Mouse (Mus musculus) cortical plate, adult 2 months (tissue): ENCODE results near the gene Myh9.

Experiments
- CTCF ChIP-seq: fragments of 200-500 bp; IDR thresholded peaks from 2 replicates; pipeline ENCODE4 v1.5.1; 2011; ENCODE audit warnings: mild to moderate bottlenecking, control low read depth, low read length; ENCODE audit not compliant: insufficient read depth; ENCODE audit errors: extremely low read depth
- POLR2A ChIP-seq: fragments of 200-500 bp; IDR thresholded peaks from 2 replicates; pipeline ENCODE4 v1.6.1; 2011; ENCODE audit warnings: mild to moderate bottlenecking, low read length, control low read depth; ENCODE audit not compliant: insufficient read depth; ENCODE audit errors: extremely low read depth

DNA sequence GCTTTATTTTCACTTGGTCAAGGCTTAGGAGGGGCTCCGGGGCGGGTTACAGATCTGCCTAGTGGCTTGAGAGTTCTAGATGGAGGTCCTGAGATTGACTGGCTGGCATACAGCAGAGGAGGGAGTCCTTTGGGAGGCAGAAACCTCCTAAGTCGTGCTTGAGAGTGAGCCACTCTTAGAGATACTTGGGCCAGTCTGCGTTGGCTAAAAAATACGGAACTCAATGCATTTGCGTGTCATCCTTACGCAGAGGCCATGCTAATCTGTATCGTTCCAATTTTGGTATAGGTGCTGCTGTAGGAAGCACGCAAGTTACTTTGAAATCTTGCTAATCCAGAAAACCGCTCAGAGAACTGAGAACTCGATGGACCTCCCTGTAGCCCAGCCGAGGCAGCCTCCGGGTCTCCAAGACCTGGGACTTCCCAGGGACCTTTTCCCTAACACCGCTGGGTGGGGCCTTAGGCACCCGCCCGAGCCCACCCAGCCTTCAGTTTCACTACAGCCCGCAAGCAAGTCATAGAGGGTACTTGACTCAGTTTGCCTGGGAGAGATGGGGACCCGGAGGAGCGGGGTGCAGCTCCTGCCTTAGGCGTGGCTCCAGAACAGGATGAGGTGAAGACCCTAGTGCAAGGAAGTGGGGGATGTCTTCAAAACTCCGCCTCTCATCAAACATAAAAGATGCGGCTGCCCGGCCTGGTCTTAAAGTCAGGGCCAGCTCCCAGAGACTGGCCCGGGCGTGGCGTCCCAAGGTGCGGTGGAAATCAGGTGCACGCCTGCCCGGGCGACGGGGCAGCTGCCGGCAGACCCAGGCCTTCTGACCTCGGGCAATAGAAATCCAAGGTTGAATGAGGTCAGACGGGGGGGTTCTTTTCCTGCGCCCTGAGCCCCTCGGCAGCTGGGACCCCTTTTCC is 1.3 kb downstream of the Myh9 start:
- no peak for TF ChIP-seq POLR2A
- TF ChIP-seq CTCF: no peak
